Mouse (Mus musculus) cortical plate, adult 2 months (tissue): Measurements from ENCODE around the gene Fbxl13.

Experiments
- CTCF ChIP-seq: fragments of 200-500 bp; IDR thresholded peaks from 2 replicates; pipeline ENCODE4 v1.5.1; 2011; ENCODE audit warnings: mild to moderate bottlenecking, control low read depth, low read length; ENCODE audit not compliant: insufficient read depth; ENCODE audit errors: extremely low read depth
- POLR2A ChIP-seq: fragments of 200-500 bp; IDR thresholded peaks from 2 replicates; pipeline ENCODE4 v1.6.1; 2011; ENCODE audit warnings: mild to moderate bottlenecking, low read length, control low read depth; ENCODE audit not compliant: insufficient read depth; ENCODE audit errors: extremely low read depth

DNA sequence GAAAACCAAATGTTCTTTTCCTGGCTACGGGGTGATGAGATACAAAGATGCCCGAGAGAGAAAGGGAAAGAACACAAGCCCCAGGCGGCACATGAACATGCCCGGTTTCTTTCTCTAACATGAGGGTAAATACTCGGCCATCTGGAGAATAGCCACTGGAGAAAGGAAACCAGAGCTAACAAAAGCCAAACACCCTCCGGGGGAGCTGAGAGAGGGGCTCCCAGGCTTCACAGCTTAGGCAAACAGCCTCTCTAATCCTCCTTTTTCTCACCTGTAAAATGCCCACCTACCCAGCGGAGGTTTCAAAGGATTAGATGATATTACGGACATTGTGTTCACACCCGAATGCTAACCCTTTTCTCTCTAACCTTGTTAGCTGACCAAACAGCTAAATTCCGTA is 39.6 kb upstream of the Fbxl13 start:
- TF ChIP-seq CTCF (no peak), POLR2A (no peak)
